Comparison of ENCODE assay signal across 8 mouse cellular contexts in genomic region chr5:148909402-148909801, GRCm38 (mm10). TPM values are rescaled to one million over a fixed set of nuclear protein-coding genes. Genes with fewer than 3 reads are reported as not detected.
A peak's percentile ranks its signal among the peaks of the same experiment; 100 is the strongest.
DNase-seq lines count a peak whose midpoint lies in the region; ATAC-seq and TF ChIP-seq lines count a peak whose summit lies in the region.

No protein-coding gene starts in this region.

- peaks cover 21% of the 10 kb centered on the region; the same call in 1 of the 2 replicates for H3K36me3 ChIP-seq in forebrain, embryonic 15.5 days
- peaks cover 31% of the 10 kb centered on the region for H3K36me3 ChIP-seq in forebrain, embryonic 12.5 days (replicated peaks)
- H3K36me3 ChIP-seq in limb, embryonic 14.5 days (ENCODE audit: control insufficient read depth, insufficient read depth, low read length) = peaks cover 19% of the 10 kb centered on the region
- H3K36me3 ChIP-seq in stomach, embryonic 16.5 days (ENCODE audit: control insufficient read depth, insufficient read depth, low read length) = no peaks in the 10 kb centered on the region

- 0 out of 2 replicates have a peak, but pooled peaks cover 6% of the 10 kb centered on the region for H3K9me3 ChIP-seq in forebrain, embryonic 15.5 days
- H3K9me3 ChIP-seq in forebrain, embryonic 12.5 days = no peaks in the 10 kb centered on the region
- H3K9me3 ChIP-seq in limb, embryonic 14.5 days (ENCODE audit: control insufficient read depth, low read length) = no peaks in the 10 kb centered on the region
- no peaks in the 10 kb centered on the region for H3K9me3 ChIP-seq in stomach, embryonic 16.5 days (replicated peaks; ENCODE audit: control insufficient read depth, low read length)

- TF ChIP-seq POLR2A in limb, embryonic 14.5 days (IDR thresholded peaks at IDR 0.05; ENCODE audit: borderline replicate concordance, extremely low read depth, insufficient read depth, insufficient read length) = no peak

- 0 out of 2 replicates have a peak overlapping the region, but pooled peaks have one; percentile 2 for H3K27ac ChIP-seq in forebrain, embryonic 15.5 days (replicated peaks)
- no peak overlapping the region for H3K27ac ChIP-seq in forebrain, embryonic 12.5 days
- H3K27ac ChIP-seq in limb, embryonic 14.5 days (replicated peaks; ENCODE audit: low read depth, low read length) = no peak overlapping the region
- H3K27ac ChIP-seq in stomach, embryonic 16.5 days (ENCODE audit: low read length) = no peak overlapping the region

- 30% methylated on average over 6 of the region's 6 CpGs for WGBS in forebrain, embryonic 15.5 days
- 36% methylated on average over 6 of the region's 6 CpGs for WGBS in forebrain, embryonic 12.5 days
- 51% methylated on average over 6 of the region's 6 CpGs for WGBS in limb, embryonic 14.5 days
- WGBS in stomach, embryonic 16.5 days = 40% methylated on average over 6 of the region's 6 CpGs

- DNase-seq in brain, adult 2 months (ENCODE audit: low read depth, low spot score) = peak; percentile 73
- peak; percentile 15 to 26 for DNase-seq in heart, postnatal 36 days
- peak; percentile 30 for DNase-seq in limb, embryonic 14.5 days (ENCODE audit: low spot score)
- no peak for DNase-seq in cerebellum, postnatal 36 days
- DNase-seq in cerebellum, postnatal 14 days = no peak

- no peak overlapping the region for H3K9ac ChIP-seq in forebrain, embryonic 15.5 days (replicated peaks)
- no peak overlapping the region for H3K9ac ChIP-seq in forebrain, embryonic 12.5 days
- H3K9ac ChIP-seq in limb, embryonic 14.5 days (ENCODE audit: low read depth, low read length, severe bottlenecking) = no peak overlapping the region
- H3K9ac ChIP-seq in stomach, embryonic 16.5 days (ENCODE audit: low read length) = peak overlapping the region; percentile 31; the same call in 1 of the 2 replicates

- H3K4me1 ChIP-seq in forebrain, embryonic 15.5 days = peaks cover 16% of the 10 kb centered on the region; the same call in 1 of the 2 replicates
- H3K4me1 ChIP-seq in forebrain, embryonic 12.5 days = peaks cover 22% of the 10 kb centered on the region
- H3K4me1 ChIP-seq in limb, embryonic 14.5 days (ENCODE audit: control insufficient read depth, insufficient read depth, low read length) = no peaks in the 10 kb centered on the region
- peaks cover 6% of the 10 kb centered on the region; the same call in 1 of the 2 replicates for H3K4me1 ChIP-seq in stomach, embryonic 16.5 days (ENCODE audit: control insufficient read depth, insufficient read depth, low read length)

- intact Hi-C loops in heart, postnatal 36 days (cut with DNase I) = loop anchor here (2.0 to 10.0 kb wide), 4 partner anchors 123 to 615 kb away; partner anchors contain the start of gene Wdr95

- no peak overlapping the region for H3K4me3 ChIP-seq in forebrain, embryonic 15.5 days
- no peak overlapping the region for H3K4me3 ChIP-seq in forebrain, embryonic 12.5 days (replicated peaks)
- no peak overlapping the region for H3K4me3 ChIP-seq in limb, embryonic 14.5 days (replicated peaks; ENCODE audit: low read length)
- H3K4me3 ChIP-seq in stomach, embryonic 16.5 days (replicated peaks; ENCODE audit: low read length) = no peak overlapping the region

- no peak overlapping the region for H3K4me2 ChIP-seq in forebrain, embryonic 15.5 days (replicated peaks)
- H3K4me2 ChIP-seq in forebrain, embryonic 12.5 days = no peak overlapping the region
- no peak overlapping the region for H3K4me2 ChIP-seq in limb, embryonic 14.5 days (replicated peaks; ENCODE audit: low read depth, low read length, severe bottlenecking)
- no peak overlapping the region for H3K4me2 ChIP-seq in stomach, embryonic 16.5 days (ENCODE audit: low read depth, low read length)

- no peak for ATAC-seq in forebrain, embryonic 15.5 days (replicated peaks)
- no peak for ATAC-seq in forebrain, embryonic 12.5 days (ENCODE audit: low FRiP score)
- ATAC-seq in limb, embryonic 14.5 days (ENCODE audit: low FRiP score, low read depth) = no peak
- ATAC-seq in stomach, embryonic 16.5 days (ENCODE audit: insufficient read depth, low FRiP score) = peak; percentile 41; the same call in 1 of the 2 replicates

- no peaks in the 10 kb centered on the region for H3K27me3 ChIP-seq in forebrain, embryonic 15.5 days
- H3K27me3 ChIP-seq in forebrain, embryonic 12.5 days = no peaks in the 10 kb centered on the region
- H3K27me3 ChIP-seq in limb, embryonic 14.5 days (ENCODE audit: control insufficient read depth, insufficient read depth, low read length) = no peaks in the 10 kb centered on the region
- H3K27me3 ChIP-seq in stomach, embryonic 16.5 days (ENCODE audit: control insufficient read depth, insufficient read depth, low read length) = no peaks in the 10 kb centered on the region

RNA-seq across cellular contexts. Expression of gene Katnal1, which starts 19.7 kb away (rescaled TPM):
- 35.0 and 36.3 TPM in 2 replicates for polyA plus RNA-seq in forebrain, embryonic 15.5 days (2015; fragmentation: Nextera tagmentation; extraction: Ambion mirVana)
- polyA plus RNA-seq in forebrain, embryonic 12.5 days (2016; fragmentation: Nextera tagmentation; extraction: Ambion mirVana) = 37.7 and 42.2 TPM in 2 replicates
- 10 to 100 TPM in 1 of 2 experiments, 1 to 10 TPM in 1; 8.0 to 10.3 TPM for total RNA-seq in heart, postnatal 36 days (2021)
- 13.3 and 14.1 TPM in 2 replicates for polyA plus RNA-seq in limb, embryonic 14.5 days (2012; rRNA removed)
- polyA plus RNA-seq in limb, embryonic 14.5 days (2014; fragmentation: Nextera tagmentation; extraction: Ambion mirVana) = 12.9 and 15.0 TPM in 2 replicates
- 10.5 and 11.0 TPM in 2 replicates for polyA plus RNA-seq in stomach, embryonic 16.5 days (2015; fragmentation: Nextera tagmentation; extraction: Ambion mirVana)

Comparison
In these comparisons a context has a peak if more than half of its experiments do, and no peak if none do; other contexts are left out.
1. DNase-seq: peak in brain, adult 2 months (single experiment), heart, postnatal 36 days (2 of 2) and limb, embryonic 14.5 days (single experiment); none in cerebellum, postnatal 36 days (0 of 2) and cerebellum, postnatal 14 days (0 of 2).